Mouse (Mus musculus): ENCODE results near the gene Gm49361.

Gene Gm49361

DNA sequence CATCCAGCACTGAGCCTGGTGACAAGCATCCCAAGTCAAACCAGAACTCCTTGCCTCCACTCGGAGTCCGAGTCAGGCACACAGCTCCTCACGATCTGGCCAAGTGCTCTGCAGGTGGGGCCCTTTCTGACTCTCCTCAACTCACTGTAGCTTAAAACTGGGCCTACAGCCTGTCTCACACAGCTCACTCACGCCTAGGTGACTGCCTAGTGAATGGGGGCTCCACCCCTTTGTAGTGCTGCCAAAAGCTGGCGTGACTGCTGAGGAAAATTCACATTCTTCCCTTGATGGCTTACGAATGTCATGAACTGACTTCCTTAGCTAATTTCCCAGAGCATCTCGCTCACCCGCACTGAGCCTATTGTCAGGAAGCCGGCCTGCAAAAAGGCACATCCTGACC lies 15.4 kb downstream of the Gm49361 start:
- DNase-seq (ENCODE audit: low read depth, low spot score) = no peak

DNA sequence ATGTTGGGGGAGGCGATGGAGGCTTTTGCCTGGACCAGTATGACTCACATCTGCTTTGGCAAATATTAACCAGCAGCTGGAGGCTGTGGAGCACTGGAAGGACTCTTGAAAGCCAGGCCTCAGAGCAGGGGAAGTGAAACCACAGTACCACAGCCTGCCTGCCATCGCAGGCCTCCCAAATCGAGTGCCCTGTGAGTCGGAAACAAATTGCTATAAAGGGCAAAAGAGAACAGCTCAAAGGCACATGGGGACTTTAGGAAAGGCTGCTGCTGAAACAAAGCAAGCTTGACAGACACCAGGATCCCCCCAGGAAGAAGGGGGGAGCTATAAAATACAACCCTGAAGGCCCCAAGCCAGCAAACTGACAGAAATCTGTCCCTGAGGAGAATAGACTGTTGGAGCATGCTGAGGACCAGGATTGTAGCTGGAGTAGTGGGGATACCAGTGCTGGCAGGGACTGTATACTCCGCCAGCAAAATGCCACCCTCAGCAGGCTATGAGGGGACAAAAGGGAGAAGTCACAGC lies 15.9 kb downstream of the Gm49361 start:
- DNase-seq (ENCODE audit: low read depth, low spot score) = no peak

DNA sequence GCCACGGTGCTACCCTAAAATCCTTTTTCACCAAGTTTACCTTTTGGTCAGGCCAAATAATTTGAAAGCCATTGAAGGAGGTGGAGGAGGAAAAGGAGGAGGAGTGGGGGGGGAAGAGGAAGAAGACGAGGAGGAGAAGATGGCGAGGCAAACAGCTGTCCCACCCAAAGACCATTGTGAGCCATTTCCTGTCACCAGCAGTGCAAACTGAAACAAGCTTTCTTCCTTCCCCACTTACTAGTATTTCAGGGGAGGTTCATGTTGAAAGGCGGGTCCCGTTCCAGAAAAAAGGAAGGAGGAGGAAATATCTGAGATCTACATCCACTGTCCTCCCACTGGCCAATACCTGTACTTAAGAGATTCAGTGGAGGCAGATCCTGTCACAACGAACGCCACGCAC lies 16.5 kb downstream of the Gm49361 start:
- DNase-seq (ENCODE audit: low read depth, low spot score) = no peak

DNA sequence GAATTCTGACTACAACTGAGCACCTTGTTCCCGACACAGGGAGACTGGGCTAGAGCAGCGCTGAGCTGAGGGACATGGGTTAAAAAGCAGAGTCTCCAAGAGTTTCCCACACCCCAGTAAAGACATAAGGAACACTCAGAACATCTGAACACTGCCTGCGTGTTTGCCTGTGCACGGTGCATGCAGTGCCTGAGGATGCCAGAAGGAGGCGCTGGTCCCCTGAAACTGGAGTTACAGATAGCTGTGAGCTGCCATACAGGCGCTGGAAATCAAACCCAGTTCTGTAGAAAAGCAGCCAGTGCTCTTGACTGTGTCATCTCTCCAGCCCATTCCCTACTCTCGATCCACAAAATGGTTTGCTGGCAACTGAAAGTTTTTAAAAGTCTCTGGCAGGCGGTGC lies 19.7 kb downstream of the Gm49361 start:
- no peak for DNase-seq (ENCODE audit: low read depth, low spot score)

DNA sequence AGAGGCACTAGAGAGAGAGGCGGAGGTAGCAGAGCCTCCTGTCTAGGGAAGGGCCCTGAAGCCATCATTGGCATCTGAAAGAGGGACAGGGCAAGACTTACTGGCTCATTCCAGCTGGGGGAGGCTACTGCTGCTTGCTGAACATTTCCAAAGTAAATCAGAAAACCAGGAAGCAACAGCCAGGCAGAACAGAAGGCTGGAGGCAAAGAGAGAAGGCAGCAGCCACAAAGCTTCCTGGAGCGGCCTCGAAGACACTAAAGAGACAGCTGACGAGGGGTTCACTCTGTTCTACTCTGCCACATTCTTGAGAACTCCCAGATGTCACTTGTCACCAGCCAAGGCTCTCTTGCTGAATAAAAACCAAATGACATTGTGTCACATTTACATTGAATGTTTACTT lies 21.4 kb downstream of the Gm49361 start:
- no peak for DNase-seq (ENCODE audit: low read depth, low spot score)

DNA sequence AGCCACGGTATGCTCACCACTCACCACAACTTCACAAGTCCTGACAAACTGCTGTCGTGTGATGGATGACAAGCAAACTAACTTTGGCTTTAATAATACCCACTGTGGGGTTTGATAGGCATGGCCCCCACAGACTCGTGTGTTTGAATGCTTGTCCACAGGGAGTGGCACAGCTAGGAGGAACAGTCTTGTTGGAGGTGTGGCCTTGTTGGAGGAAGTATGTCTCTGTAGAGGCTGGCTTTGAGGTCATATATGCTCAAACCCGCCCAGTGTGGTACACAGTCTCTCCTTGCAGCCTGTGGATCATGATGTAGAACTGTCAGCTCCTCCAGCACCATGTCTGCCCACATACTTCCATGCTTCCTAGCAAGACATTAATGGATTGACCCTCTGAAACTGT lies 27.7 kb downstream of the Gm49361 start:
- no peak for DNase-seq (ENCODE audit: low read depth, low spot score)

DNA sequence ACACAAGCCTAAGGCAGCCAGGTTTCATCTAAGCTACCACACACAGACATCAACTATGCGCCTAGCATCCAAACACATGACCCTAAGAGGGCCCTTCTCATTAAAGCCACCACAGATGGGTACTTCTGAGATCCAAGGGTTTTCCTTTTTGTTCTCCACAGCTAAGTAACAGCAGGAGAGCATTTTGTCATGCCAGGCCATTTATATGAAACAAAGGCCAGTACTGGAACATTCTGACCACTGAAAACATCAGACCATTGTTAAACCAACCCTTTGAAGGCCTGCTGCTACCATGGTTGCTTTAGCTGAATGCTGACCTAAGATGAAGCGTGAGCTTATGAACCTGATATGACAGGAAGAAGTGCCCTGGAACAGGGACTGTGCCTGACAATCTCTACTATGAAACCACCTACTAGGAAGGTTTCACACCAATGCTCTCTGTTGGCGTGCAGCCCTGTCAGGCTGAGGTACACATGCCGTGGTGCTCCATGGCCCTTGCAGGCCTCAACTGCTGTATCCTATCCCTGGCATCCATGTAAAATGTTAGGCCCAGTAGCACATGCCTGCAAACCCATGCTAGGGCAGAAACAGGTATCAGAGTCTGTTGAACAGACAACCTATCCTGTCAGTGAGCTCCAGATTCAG lies 29.2 kb downstream of the Gm49361 start:
- DNase-seq (ENCODE audit: low read depth, low spot score) = no peak

DNA sequence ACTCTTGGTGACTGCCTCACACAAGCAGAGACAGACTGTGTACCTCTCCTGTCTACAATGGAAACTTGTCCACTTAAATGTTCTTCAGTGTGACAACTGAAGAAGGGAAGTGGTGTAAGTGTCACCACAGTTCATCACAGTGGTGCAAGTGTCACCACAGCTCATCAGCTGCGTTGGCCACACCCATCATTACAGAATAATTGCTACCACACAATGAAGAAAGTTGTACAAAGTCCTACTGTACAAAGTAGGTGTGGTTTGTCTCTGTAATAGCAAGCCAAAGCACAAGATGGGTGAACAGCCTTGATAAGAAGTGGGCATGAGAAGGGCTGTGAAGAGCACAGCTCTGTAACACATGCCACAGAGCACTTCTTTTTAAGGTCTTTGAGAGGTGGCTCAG lies 33.0 kb downstream of the Gm49361 start:
- no peak for DNase-seq (ENCODE audit: low read depth, low spot score)

DNA sequence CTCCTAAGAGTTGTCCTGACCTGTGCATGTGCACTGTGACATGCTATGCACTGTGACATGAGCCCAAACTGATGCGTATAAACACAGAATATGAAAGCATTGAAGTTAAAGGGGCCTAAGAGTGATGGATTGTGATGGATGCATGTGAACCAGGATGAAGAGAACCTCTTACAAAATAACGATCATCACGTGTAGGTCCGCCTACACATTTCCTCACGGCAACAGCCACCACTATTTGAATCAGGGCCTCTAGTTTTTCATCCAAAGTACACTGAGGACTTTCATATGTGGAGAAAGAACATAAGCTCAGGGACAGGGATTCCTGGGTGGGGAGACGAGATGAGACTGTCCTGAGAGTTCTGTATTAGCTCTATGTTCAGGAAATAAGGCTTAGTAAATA lies 34.8 kb downstream of the Gm49361 start:
- no peak for DNase-seq (ENCODE audit: low read depth, low spot score)

DNA sequence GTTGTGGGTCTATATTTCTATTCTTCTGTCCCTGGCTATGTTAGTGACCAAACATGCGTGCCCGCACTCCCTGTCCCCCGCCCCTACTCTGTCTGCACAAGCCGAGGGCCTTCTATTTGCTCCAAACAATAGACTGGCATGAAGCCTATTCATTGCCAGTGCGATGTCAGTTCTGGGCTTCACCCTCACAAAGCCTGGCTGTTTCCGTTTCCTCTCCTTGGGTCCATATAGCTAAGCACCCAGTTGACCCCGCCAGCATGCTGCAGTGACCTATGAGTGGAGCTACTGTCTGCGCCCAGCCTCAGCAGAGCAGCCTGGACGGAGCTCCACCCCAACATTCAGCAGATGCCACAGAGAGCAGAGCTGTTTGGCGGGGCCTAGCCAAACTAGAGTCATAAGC lies 36.7 kb downstream of the Gm49361 start:
- no peak for DNase-seq (ENCODE audit: low read depth, low spot score)

DNA sequence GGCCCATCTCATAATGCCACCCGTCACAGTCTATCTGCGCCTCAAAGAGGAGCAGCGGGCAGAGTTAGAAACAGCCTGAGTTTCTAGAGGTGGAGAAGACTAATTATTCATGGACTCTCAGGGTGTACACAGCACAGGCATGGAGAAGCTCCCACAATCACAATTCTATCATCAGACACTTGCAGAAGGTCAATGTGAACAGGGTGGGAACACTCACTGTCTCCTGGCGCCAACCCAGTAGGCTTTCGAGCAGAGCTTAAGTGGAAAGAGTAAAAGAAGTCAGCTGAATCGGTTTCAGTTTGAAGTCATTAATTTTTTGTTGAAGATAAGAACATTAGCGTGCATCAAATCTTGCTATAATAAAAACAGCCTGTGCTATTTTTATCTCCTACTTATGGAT lies 37.3 kb downstream of the Gm49361 start:
- no peak for DNase-seq (ENCODE audit: low read depth, low spot score)

DNA sequence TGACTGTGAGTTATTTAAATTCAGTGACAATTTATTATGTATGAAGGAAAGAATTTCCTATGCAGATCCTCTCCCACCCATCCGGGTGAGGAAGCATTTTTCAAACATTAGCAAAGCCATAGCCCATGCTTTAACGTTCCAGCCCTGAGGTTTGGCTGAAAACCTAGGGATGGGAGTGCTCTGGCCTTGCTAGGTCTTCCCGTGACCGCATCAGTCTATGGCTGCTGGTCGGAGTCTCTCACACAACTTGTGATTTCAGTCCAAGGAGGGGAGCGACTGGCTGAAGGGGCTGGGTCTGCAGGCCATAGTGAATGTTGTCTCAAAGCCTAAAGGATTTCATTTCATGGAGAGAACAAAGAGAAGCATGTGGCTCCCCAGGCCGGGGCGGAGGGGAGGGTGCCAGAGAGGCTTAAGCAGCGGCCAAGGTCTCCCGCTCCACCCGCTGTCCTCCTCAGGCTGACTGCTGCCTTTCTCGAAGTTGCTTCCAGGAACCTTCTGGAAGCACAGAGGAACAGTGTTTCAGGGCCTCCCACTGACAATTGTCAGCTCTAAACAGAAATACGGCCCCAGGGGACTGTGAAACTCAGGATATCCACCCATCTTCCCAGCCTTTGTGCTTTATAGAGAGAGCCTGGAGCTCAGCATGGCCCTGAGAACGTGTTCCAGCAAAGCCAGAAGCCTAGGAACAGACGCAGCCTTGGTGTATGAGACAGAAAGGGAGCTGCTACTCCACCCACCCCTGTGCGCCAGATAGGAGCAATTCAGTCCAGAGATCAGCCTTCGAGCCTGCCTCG lies 38.6 kb downstream of the Gm49361 start:
- no peak for DNase-seq (ENCODE audit: low read depth, low spot score)

DNA sequence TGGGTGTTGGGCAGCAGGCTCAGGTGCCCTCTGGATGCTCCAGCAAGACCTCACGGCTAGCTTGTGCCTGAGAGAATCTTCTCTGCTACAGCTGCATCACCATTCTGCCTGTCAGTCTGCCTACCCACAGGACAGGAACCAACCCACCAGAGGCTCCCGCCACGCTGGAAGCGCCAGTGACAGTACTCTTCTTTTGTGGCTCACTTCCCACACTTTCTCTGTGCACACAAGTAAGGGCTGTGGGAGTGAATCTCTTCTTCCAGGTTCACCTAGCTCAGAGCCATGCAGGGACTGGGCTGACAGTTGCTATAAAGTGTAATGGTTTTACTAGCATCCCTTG lies 39.2 kb downstream of the Gm49361 start:
- DNase-seq (ENCODE audit: low read depth, low spot score) = no peak

DNA sequence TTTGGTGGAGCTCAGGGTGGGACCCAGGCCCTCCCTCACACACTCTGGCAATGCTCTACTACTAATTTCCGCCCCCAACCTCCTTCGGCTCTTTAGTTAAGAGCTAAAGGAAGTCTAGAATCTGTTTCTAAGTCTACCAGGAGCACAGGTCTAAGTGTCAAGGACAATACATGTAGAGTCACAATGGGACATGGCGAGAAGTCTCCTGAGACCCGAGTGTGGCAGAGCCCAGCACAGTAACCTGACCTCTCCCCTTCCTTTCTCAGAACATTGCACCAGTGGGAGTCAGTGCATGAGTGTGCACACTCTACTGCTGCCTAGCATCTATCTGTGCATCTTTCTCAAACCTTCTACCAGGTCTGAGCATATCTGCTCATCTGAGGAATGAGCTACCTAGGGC lies 40.1 kb downstream of the Gm49361 start:
- no peak for DNase-seq (ENCODE audit: low read depth, low spot score)

DNA sequence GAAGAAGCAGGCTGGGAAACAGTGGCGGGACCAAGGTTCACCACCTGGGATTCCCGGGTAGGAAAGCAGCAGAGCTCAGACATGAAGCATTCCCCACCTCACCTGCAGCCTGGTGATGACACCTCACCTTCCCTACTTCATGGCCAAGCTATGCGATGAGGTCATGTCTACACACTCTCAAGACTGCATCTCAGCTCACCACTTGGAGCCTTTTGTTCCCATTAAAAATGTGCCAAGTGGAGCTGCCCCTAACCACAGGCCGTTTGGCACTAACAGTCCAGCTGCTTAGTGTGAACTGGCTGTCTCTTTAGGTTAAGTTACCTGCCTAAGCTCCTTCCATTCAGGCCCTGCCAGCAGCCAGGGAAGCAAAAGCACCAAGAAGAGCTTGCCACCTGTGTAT lies 40.8 kb downstream of the Gm49361 start:
- DNase-seq (ENCODE audit: low read depth, low spot score) = no peak

DNA sequence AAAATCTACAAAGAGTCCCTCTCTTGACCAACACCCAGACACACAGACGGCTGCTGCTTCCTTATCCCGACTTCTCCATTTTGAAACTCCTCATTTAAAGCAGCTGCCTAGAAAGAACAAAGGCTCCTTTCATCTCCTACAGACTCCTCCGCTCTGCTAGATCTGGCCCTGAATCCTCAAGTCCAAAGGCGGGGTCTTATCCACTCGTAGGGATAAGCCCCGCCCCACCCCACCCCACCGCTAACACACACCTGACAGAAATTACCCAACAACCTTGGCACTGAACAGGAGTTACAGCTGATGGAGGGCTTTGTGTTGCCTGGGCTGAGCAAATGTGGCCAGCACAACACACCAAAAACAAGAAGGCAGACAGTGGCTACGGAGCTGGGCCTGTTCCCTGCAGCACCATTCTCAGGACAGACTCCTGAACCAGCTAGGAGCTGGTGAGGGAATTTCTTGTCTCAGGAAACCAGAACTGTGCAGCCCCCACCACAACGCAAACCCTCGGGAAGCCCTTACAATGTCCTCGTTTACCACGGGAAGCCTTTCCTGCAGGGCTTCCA lies 43.9 kb downstream of the Gm49361 start:
- DNase-seq (ENCODE audit: low read depth, low spot score) = no peak

DNA sequence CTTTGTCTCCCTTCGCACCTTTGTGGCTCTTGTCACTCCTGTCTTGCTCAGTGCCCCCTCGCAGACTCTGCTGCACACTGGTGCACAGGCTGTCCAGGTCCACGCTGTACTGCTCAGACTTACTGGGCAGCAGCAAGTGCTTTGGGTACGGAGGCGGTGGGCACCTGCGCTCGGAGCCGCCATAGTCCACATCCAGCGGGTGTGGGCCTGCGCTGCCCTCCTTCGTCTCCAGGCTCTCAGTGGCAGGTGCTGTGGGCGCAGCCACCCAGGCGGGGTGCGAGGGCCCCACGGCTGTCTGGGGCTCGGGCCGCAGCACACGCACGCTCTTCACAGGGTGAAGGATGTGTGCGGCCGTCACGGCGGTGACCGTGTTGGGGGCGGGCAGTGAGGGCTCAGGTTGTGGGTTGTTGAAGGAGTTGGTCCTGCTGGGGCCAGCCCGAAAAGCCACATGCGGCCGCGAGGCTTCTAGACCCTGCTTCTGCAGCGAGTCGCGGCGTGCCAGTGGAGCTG lies 46.4 kb downstream of the Gm49361 start:
- DNase-seq (ENCODE audit: low read depth, low spot score) = no peak

DNA sequence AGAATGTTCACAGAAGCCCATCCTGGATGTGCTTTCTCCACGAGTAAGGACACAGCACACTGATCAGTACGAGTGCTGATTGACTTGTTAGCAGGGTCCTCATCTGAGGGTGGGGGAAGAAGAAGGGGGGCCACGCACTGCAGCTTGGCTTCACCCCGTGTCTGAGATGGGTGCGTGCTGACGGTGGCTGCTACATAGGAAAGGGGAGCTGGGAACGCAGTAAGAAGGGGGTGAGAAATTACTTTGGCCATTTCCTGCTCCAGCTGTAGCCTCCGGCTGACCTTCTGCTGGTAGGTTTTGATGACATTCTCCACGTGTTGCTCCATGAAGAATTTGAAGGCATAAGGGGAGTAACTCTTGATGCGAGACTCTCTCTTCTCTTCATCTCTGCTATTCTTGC lies 46.9 kb downstream of the Gm49361 start:
- DNase-seq (ENCODE audit: low read depth, low spot score) = no peak

DNA sequence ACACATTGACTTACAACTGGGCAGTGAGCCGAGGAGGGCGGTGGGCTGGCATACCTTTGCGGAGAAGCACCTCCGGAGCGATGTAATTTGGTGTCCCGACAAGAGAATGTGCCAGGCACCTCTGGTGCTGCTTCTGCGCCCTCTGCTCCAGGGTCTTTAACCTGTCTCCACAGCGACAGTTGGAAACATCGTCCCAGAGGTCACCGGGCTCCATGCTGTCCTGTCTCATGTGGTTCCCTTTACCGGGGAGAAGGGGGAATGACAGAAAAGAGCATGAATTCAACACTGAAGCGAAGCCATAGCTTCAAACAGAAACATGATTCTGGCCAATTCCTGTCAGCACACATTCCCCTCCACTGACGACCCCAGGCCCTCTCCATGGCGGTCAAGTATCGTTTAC lies 49.8 kb downstream of the Gm49361 start:
- no peak for DNase-seq (ENCODE audit: low read depth, low spot score)

DNA sequence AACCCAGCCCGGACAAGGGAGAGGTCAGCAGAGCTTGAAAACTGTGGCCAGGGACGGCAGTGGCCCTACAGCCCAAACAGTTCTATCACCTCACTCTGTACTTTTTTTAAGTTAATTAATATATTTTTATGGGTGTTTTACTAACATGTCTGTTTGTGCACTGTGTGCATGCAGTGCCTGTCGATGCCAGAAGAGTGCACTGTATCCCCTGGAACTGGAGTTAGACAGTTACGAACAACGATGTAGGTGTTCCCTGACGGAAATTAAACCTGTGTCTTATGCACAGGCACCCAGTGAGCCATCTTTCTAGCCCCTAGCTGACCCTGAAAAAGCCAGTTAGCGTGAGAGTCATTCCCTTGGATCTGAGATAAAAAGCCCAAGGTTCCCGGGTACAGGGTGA lies 50.4 kb downstream of the Gm49361 start:
- DNase-seq (ENCODE audit: low read depth, low spot score) = no peak

DNA sequence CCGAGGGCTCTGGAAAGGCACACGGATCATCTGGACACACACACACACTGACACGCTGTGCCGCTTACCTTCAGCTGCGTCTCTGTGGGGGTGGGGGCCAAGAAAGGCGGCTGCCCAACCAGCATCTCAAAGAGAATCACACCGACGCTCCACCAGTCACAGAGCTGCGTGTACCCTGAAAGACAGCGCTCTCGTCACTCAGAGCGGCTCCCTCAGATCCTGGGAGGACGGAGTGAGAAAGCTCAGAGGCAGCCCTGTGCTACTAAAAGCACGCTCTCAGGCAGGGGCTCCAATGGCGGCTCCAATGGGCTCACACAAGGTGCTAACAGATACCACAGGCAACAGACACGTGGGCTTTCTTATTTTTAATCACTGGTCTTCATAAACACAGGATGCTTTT lies 51.7 kb downstream of the Gm49361 start:
- DNase-seq (ENCODE audit: low read depth, low spot score) = no peak

DNA sequence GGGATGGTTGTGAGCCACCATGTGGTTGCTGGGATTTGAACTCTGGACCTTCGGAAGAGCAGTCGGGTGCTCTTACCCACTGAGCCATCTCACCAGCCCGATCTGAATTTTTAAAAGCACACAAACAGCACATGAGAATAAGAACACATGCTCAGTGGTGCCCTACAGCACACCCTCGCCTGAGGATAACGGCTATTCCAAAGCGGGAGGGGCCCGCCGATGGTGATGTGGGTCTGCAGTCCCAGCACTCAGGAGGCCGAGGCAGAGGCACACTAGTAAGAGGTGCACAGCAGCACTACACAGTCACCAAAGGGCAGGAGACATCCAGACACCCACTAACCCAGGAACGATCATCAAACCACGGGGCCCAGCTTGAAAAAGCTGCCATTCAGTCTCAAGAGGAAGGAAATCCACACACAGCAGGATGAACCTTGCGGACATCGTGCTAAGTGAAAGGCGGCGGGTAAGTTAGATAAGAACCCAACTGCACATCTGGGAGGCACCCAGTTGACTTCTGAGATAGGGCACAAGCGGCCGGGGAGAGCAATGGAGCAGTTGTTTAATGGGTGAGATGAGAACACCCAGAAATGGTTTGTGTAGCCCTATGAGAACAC lies 53.3 kb downstream of the Gm49361 start:
- DNase-seq (ENCODE audit: low read depth, low spot score) = no peak

DNA sequence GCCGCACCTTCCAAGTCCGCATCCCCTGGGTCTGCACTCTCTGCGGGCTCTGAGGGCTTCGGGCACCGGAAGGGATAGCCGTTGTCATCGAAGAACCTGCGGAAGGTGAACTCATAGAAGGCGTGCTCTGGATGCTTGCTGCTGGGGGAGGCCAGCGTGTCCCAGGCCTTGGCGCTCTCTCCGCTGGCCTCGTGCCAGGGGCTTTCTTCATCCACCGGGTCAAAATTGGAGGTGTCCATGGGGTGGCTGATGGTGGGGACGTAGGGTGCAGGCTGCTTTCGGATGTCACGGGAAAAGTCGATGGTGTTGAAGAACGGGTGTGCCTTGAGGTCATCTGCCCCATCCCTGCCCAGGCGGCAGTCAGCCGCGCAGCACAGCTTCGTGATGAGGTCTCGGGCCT lies 54.6 kb downstream of the Gm49361 start:
- DNase-seq (ENCODE audit: low read depth, low spot score) = no peak

Data from retina, adult 2 months (tissue).